Mouse (Mus musculus): ENCODE data around the gene Ryr1. TPM values are rescaled to one million over a fixed set of nuclear protein-coding genes. Genes with fewer than 3 reads are reported as not detected.

Ryr1 gene
- 1 to 10 TPM; 4.7 to 8.9 TPM for total RNA-seq (2021)

DNA sequence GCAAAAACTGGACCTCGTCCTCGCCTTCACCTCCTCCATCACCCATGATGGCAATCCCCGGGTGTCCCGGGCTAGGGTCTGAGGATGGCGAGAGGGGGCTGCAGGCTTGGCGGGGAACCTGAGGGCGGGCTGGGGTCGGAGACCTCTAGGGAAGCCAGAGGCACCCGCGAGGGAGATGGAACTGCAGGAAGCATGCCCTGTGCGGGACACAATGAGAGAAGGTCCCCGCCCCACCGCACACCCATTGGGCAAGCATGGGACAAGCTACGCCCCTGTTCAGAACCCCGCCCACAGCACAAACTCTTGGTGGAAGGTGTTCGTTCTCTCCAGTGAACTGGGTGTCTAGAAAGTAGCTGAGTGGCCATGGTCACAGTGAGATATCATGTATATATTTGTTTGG is at the start of gene Ryr1:
Gene Ryr1, minus strand, starts transcription at position 210 of the 400 bp plus-strand sequence.
- no peak for DNase-seq (ENCODE audit: low spot score in 2 of 2)
- intact Hi-C loops (cut with DNase I), result loop anchor here (10.0 kb wide), 1 partner anchor 400 kb away; no protein-coding TSS in a partner anchor

DNA sequence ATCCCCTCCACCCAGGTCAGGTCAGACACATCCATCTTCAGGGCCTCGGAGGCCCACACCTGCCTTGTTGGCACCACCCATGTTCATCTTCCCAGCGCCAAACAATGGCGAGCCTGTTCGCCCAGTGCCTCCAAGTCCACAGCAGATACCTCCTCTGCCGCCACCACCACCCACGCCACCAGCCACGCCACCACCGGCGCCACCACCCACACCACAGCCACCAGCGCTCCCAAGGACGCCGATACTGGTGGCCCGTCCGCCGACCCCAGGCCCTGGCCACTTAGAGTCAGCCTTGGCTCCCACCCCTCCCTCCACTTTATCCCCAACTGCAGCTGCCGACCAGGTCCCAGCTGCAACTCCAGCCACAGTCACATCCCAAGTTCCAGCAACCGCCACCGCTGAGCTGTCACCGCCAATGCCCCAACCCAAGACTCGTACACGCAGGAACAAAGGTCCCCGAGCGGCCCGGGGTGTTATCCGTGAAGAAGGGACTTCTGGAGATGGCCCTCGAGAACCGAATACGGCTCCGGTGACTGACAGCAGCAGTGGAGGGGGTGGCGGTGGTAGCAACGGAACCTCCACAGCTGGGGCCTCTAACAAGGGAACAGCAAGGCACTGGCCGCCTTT is 47.5 kb upstream of the Ryr1 start:
- no peak for DNase-seq (ENCODE audit: low spot score in 2 of 2)
- intact Hi-C loops (cut with DNase I), result loop anchor here (10.0 kb wide), 1 partner anchor 122 kb away; no protein-coding TSS in a partner anchor

DNA sequence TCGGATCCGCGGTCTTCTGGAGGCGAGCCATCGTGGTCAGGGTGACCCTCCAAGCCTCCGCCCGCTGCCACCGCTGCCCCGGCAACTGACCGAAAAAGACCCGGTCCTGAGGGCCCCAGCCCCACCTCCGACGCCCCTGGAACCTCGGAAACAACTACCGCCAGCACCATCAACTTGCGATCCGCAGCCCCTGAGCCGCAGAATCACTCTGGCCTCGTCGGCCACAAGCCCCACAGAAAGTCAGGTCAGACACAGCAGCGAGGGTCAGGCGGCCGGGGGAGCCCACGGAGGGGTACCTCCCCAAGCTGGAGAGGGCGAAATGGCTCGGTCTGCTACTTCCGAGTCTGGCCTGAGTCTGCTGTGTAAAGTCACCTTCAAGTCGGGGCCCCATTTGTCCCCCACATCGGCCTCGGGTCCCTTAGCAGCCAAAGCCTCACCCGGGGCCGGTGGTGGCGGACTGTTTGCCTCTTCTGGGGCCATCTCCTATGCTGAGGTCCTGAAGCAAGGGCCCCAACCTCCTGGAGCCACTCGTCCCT is 46.7 kb upstream of the Ryr1 start:
- intact Hi-C loops (cut with DNase I), result loop anchor here (10.0 kb wide), 1 partner anchor 123 kb away; no protein-coding TSS in a partner anchor
- DNase-seq (ENCODE audit: low spot score in 2 of 2), result no peak

DNA sequence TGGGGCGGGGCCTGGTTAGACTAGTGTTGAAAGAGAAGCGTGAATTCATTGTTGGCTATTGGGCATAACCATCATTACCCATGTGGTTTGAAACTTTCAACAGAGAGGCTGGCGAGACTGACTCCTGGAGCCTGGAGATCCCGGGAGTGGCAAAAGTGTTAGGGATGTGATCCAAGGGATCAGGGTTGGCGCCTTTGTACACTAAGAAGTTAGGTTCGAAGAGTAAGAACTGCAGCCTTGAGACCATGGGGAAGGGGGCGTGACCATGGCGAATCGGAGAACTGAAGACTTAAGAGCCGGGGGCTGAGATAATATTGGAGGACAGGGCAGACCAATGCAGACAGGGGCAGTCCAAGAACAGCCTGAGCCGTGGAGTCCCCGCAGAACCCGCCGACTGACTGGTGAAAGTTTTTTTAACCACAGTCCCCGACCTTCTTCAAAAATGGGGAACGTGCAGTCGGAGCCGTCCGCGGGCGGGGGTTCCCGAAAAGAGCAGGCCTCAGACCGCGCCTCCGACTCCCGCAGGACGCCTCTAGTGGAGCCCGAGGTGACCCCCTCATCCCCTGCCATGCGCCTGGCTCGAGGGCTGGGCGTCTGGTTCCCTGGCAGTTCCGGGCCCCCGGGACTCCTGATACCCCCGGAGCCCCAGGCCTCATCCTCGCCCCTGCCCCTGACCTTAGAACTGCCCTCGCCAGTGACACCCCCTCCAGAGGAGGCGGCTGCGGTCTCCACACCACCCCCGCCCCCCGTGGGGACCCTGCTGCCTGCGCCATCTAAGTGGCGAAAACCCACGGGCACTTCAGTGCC is 46.0 kb upstream of the Ryr1 start:
- no peak for DNase-seq (ENCODE audit: low spot score in 2 of 2)
- intact Hi-C loops (cut with DNase I), result loop anchor here (10.0 kb wide), 1 partner anchor 124 kb away; no protein-coding TSS in a partner anchor

DNA sequence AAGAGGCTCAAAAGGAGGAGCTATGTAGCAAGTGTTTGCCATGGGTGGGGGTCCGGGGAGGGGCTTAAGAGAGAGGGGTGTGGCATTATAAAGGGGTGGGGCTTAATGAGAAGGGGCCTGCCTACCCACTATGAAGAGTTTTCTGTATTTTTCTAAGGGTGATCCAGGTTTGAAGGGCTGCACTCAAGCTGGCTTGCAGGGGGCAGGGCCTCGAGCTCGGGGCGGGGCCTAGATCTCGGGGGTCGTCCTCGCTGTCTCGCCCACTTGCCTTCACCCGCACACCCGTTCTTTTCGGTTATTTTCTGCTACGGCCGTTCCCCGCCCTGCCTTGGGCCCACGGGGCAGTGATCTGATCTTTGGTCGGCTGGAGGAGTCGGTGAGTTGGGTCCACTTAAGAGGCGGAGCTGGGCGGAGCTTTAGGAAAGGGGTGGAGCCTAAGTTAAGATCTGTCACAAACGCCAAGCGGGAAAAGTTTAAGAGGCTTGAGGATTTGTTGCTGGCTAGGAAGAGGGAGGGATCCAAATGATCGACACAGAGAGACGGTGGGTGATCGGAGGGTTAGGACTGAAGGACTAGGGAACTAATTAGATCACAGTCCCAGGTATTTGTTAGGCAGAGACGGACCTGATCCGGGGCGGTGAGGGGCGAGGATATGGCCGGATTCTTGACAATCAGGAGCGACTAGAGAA is 45.2 kb upstream of the Ryr1 start, which contains the start of the genes Ggn and Spred3:
Gene Ggn, plus strand, starts transcription at position 145 of the 689 bp plus-strand sequence.
Gene Spred3, minus strand, starts transcription at position 346 of the 689 bp plus-strand sequence.
- DNase-seq (ENCODE audit: low spot score in 2 of 2), result peak; percentile 45 to 67
- intact Hi-C loops (cut with DNase I), result loop anchor here (10.0 kb wide), 1 partner anchor 125 kb away; no protein-coding TSS in a partner anchor

DNA sequence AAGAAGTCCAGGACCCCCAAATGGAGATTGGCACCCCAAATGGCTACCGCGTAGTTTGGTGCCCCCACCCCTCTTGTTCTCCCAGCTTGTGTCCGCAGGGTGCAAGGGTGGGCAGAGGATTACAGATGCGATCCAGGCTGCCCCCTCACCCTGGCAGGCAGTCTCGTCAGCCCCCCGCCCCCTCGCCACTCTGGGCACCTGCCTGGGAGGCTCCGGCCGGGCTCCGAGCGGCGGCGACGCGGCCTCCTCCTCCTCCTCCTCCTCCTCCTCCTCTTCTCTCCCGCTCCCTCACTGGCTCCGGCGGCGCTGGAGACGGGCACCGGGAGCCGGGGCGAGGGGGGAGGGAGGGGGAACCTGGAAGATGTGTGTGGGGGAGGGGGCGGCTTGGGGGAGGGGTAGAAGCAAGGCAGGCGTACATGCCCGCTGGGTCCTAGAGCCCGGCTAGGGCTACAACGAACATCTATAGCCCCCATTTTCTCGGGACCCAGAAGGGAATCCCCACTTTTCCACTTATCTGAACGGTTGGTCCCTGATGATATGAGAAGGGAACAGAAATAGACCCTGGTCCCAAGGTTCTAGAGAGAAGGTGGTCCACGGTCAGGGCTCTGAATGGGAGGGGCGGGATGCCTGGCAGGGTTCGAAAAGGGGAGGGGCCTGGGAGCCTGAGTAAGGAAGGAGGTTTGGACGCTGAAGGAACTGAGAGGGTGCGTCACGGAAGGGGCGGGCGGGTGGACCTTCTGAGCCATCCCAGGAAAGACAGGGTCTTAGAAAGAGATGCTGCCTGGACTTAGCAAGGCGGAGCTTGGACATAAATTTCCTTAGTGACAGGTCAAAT is 44.5 kb upstream of the Ryr1 start:
- intact Hi-C loops (cut with DNase I), result loop anchor here (10.0 kb wide), 1 partner anchor 125 kb away; no protein-coding TSS in a partner anchor
- DNase-seq (ENCODE audit: low spot score in 2 of 2), result peak; percentile 80 to 94

DNA sequence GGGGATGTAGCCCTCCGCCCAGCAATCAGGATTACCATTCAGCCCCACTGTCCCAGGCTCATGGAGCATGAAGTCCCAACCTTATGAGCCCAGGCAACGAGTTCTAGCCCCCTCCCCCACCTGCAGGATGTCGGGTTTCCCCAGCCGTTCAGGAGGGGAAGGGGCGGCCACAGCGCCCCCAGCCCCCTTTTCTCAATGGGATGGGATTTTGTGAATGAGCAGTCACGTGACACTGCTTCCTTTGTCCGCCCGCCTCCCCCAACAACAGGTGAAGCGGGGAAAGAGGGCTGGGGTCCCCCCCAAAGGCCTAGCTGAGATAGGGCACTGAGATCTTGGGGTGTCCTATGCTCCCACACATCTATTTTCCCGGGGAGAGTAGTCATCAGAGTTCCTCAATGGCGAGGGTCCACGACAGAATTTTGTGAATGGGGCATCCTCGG is 43.8 kb upstream of the Ryr1 start:
- DNase-seq (ENCODE audit: low spot score in 2 of 2), result peak in 1 of 2 experiments; percentile 37
- intact Hi-C loops (cut with DNase I), result no loop called here

DNA sequence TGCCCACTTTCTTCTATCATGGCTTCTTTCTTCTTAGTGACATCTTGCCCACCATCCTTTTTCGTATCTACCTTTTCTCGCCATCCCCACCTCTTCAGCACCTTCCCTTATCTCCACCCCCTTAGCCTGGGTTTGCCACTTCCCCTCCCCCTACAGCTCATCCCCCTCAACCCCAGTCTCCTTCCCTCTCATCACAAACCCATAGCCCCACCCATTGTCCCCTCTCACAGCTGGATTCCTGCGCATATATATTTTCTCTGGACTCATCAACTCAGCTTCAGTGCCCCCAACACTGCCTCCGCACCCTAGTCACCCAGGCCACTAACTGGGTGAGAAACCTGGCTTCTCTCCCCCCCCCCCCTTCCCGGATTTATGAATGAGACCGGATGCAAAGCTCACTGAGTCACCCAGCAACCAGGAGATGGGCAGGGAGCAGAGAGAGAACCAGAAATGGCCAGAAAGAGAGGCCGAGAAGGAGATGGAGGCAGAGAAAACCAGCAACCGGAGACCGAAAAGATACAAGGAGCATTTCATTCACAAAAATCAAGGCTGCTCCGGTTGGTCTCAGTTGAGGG is 43.2 kb upstream of the Ryr1 start:
- DNase-seq (ENCODE audit: low spot score in 2 of 2), result no peak
- intact Hi-C loops (cut with DNase I), result no loop called here

DNA sequence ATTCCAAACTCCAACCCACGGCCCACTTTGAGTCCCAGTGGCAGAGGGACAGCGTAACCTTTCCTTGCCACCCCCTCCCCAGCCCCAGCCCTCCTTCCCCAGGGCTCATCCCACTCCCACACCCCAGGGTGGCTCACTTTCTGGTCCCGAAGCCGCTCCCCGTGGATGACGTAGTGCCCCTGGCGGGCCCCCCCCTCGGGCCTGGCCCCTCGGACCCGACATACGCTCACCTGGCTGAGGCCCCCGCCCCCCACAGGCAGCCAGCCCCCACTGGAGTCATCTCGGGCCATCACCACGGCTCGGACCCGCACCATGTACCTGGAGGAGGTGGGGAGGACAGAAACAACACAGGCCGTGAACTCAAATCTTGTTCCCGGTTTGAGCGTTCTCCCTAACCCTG is 42.7 kb upstream of the Ryr1 start:
- intact Hi-C loops (cut with DNase I), result no loop called here

DNA sequence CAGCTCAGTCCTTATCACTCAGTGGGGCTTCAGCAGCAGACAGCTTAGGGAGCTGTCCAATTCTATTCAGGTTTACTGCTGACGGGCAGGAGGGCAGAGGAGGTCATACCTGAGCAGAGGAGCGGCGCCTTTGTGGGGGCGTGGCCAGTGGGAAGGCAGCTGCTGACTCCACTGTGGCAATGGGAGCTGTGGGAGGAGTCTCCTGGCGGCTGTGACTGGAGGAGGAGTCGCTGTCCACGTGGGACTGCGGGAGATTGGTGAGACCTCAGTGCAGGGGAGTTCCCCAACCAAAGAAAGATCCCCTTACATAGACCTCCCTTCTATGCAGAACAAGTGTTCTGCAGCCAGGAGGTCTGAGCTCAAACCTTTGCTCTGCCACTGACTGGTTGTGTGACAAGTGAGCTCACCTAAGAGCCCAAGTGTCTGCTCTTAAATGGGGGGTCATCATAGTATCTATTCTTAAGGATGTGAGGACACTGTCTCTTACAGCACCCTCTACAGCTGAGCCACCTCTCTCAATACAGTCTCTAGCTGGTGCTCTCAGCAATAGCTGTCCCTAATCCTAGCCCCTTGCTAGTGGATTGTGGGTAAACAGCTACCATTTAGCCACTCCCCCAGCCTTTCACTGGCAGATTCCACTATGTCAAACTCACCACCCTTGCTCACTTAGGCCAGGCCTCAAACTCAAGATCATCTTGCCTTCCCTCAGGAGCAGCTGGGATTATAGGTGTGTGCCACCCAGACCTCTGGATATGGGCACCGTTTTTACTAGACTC is 38.0 kb upstream of the Ryr1 start:
- no peak for DNase-seq (ENCODE audit: low spot score in 2 of 2)
- intact Hi-C loops (cut with DNase I), result no loop called here

More for the DNA sequence above, 42.7 kb upstream of the Ryr1 start:
- DNase-seq (ENCODE audit: low spot score in 2 of 2), result no peak

DNA sequence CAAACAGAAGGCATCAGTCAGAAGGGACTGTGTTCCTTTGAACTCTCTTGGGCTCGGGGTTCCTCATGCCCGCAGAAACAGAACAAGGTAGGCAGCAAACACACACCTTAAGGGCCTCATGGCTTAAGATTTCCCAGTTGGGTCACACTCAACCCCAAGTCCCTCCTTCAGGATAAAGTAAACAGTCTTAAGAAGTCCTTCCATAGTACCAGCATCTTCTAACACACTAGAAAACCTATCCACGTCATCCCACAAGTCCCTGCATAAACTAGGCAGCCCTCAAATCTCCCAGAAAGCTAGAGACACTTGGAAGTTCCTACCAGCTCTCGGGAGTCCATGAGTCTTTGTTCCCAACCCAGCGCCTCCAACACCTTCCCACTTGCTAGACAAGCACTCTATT is 37.3 kb upstream of the Ryr1 start:
- intact Hi-C loops (cut with DNase I), result no loop called here
- DNase-seq (ENCODE audit: low spot score in 2 of 2), result no peak

DNA sequence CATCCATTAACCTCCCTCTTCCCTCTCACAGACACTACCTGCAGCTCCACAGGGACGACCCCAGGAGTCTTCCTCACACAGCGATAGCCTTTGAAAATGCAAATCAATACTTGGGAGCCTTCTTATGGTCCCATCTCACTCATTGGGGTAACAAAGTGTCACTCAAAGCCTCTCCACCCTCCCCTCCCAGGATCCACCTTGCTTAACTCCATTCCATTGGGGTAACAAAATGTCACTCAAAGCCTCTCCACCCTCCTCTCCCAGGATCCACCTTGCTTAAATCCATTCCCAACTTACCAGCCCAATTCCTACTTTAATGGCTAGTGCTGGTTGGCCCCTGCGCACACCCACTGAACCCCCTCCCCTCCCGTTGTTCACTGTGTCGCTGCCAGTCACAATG is 33.3 kb upstream of the Ryr1 start:
- intact Hi-C loops (cut with DNase I), result loop anchor here (5.0 kb wide), 1 partner anchor 106 kb away; no protein-coding TSS in a partner anchor
- DNase-seq (ENCODE audit: low spot score in 2 of 2), result no peak

DNA sequence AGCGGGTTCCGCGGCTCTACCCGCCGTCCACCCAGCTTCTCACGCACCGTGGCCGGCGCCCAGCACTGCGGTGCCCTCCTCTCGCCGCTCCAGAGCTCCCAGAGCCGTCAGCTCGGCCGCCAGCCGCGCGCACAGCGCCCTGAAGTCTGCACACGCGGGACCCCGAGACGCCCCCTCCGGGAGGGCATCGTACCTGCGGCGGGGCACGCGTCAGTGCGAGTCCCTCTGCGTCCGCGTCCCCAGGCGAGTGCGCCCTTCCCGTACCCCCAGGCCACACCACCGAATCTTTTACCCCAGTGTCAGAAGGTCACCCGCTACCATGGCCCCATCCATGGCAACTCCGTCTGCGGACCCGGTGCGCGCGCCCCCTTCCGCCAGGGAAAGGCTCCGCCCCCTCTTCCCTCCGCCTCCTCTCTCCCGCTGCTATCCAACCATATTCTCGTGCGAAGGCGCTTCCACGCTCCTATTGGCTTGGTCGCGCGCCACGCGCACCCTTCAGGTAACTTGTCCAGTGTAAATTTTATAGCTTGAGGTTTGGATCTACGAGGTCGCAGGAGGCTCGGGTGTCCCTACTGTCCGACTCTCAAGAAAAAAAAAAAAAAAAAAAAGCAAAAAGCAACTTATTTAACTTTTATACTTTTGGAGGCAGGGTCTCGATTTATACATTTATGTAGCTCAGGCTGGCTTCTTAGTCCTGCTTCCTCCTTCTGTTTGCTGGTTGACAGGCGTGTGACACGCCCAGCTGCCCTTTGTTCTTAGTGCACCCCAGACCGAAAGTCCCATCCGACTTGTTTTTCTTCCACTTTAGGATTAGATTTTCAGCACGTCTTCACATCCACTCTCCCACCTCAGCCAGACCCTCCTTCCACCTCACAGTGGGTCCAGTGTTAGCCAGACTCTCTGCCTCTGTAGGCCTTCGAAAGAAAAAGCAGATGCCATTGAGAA is 31.1 kb upstream of the Ryr1 start, which contains the start of gene Fam98c:
Gene Fam98c, minus strand, starts transcription at position 397 of the 945 bp plus-strand sequence.
- peak; percentile 85 to 92 for DNase-seq (ENCODE audit: low spot score in 2 of 2)
- intact Hi-C loops (cut with DNase I), result loop anchor here (5.0 kb wide), 1 partner anchor 104 kb away; no protein-coding TSS in a partner anchor

DNA sequence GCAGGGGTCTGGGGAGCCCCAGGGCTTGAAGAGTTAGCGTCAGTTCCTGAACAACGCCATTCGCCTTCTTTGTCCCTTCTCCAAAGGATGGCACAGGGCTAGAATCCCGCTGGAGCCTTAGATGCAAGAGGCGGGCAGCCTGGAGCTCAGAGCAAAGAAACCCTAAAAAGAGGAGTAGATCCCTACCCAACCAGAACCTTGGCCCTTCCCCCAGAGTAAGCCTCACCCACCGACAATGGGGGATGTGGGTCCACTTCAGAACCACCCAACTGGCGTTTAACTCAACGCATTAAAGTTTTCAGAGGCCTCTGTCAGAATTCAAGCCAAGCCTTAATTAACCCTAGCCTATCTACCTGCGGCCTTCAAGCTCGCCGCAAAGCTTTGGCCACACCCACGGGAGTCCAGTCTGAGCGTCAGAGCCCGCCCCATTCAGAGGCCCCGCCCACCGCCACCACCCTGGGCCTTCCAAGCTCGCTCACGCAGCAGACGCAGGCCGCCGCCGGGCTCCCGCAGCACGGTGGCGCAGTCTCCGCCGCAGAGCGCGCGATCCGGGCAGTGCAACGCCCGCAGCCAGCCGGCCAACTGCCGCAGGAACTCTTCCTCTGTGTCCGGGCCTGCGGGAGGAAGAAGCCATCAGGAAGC is 30.3 kb upstream of the Ryr1 start:
- intact Hi-C loops (cut with DNase I), result loop anchor here (5.0 kb wide), 1 partner anchor 103 kb away; no protein-coding TSS in a partner anchor
- peak; percentile 89 to 94 for DNase-seq (ENCODE audit: low spot score in 2 of 2)

DNA sequence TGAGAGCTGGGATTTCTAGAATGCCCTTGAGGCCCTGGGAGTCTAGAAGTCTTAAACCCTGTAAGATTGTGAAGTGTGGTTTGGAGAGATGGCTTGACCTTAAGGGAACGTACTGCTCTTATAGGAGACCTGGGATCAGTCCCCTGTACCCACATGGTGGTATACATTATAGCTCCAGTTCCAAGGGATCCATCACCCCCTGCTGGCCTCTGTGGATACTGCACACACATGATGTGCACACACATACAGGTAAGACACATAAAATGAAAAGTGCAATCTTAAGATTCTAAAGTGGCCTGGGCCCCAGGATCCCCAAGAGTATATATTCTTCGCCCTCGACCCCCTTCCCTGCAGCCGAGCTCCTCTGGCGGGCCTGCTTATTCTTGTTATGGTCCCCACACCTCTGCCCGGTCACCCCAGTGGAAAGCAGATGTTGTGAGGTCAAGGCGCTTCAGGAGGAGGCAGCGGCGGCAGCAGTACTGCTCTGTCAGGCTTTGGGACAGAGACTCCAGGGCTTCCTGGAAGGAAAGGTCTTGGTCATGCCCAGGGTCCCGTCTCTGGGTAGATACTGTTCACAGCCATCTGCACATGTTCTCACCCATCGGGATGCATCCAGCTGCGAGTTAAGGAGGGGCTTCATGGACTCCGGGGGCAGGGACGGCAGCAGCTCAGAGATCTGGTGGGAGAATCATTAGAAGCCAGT is 29.2 kb upstream of the Ryr1 start:
- intact Hi-C loops (cut with DNase I), result no loop called here
- DNase-seq (ENCODE audit: low spot score in 2 of 2), result no peak
